Mouse (Mus musculus) erythroblast, embryonic 14.5 days (primary cell): ENCODE results near the gene Jag2.

Experiments used
- GATA1 ChIP-seq: IDR thresholded peaks from 2 replicates; pipeline ENCODE4 v1.6.1; 2012; ENCODE audit warnings: low read length, inconsistent platforms, mixed read lengths
- TAL1 ChIP-seq: IDR thresholded peaks from 3 replicates; pipeline ENCODE4 v1.6.1; 2012; ENCODE audit warnings: low read length, inconsistent platforms, mixed read lengths

- no peak for TF ChIP-seq TAL1
- no peak for TF ChIP-seq GATA1
These were observed 44.1 kb downstream of the Jag2 start for GRCm38 (mm10) chr12:112885465-112885864.
